In the genomic region with DNA sequence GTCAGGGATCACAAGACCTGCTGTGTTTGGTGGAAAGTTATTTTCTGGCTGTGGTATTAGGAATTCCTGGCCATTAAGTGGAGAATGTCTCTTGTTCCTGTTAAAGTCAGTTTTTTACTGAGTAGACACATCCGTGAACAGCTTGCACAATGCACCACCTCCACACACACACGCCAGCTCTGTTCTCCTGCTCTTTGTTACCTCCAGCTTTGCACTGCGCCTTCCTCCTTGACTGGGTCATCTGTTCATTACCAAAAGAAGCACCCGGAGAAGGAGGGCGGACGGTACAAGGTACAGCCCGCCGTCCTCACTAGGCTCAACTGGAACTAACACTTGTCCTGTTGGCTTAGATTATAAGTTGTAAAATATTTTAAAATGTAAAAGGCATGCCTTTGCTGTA, we compare ENCODE assay signal across 15 mouse cellular contexts. TPM values are rescaled to one million over a fixed set of nuclear protein-coding genes. Genes with fewer than 3 reads are reported as not detected.
A peak's percentile ranks its signal among the peaks of the same experiment; 100 is the strongest.
DNase-seq lines count a peak whose midpoint lies in the region; ATAC-seq lines count a peak whose summit lies in the region.
"Had no signal": no experiment of that assay in that cellular context is flagged by ENCODE, and none has a peak within 500 bp of the region (broad histone marks: within the 10 kb centered on the region; RNA-seq: fewer than 3 reads in every experiment).

No protein-coding gene starts in this region.

- no peaks in the 10 kb centered on the region for H3K9me3 ChIP-seq in heart, embryonic 12.5 days (replicated peaks)
- H3K9me3 ChIP-seq in intestine, embryonic 15.5 days: no peaks in the 10 kb centered on the region
- no peaks in the 10 kb centered on the region for H3K9me3 ChIP-seq in intestine, embryonic 16.5 days (ENCODE audit: control insufficient read depth, low read length)
- H3K9me3 ChIP-seq: embryonic facial prominence, embryonic 12.5 days; forebrain, embryonic 10.5 days; liver, embryonic 12.5 days; megakaryocyte, embryonic 14.5 days had no signal

- H3K36me3 ChIP-seq in heart, embryonic 12.5 days: no peaks in the 10 kb centered on the region
- H3K36me3 ChIP-seq in intestine, embryonic 15.5 days: no peaks in the 10 kb centered on the region
- H3K36me3 ChIP-seq in intestine, embryonic 16.5 days (ENCODE audit: control insufficient read depth, insufficient read depth, low read length): no peaks in the 10 kb centered on the region
- H3K36me3 ChIP-seq: embryonic facial prominence, embryonic 12.5 days; liver, embryonic 12.5 days had no signal

- WGBS in heart, embryonic 12.5 days: 79% methylated on average over 8 of the region's 8 CpGs
- WGBS in intestine, embryonic 15.5 days: 70% methylated on average over 8 of the region's 8 CpGs
- 73% methylated on average over 8 of the region's 8 CpGs for WGBS in intestine, embryonic 16.5 days

- no peak overlapping the region for H3K4me3 ChIP-seq in heart, embryonic 12.5 days
- no peak overlapping the region for H3K4me3 ChIP-seq in intestine, embryonic 15.5 days (replicated peaks)
- H3K4me3 ChIP-seq in intestine, embryonic 16.5 days (ENCODE audit: low read length): no peak overlapping the region
- H3K4me3 ChIP-seq: embryonic facial prominence, embryonic 12.5 days; forebrain, embryonic 10.5 days; liver, embryonic 12.5 days; megakaryocyte, embryonic 14.5 days had no signal

- H3K4me1 ChIP-seq in heart, embryonic 12.5 days (replicated peaks): peaks cover 61% of the 10 kb centered on the region
- peaks cover 11% of the 10 kb centered on the region for H3K4me1 ChIP-seq in intestine, embryonic 15.5 days (replicated peaks)
- peaks cover 8% of the 10 kb centered on the region for H3K4me1 ChIP-seq in intestine, embryonic 16.5 days (ENCODE audit: control insufficient read depth, insufficient read depth, low read length)
- H3K4me1 ChIP-seq: liver, embryonic 12.5 days had no signal

- no peak for ATAC-seq in heart, embryonic 12.5 days (ENCODE audit: insufficient number of reproducible peaks, low FRiP score)
- peak; percentile 48; the same call in 1 of the 2 replicates for ATAC-seq in intestine, embryonic 15.5 days
- no peak for ATAC-seq in intestine, embryonic 16.5 days
- ATAC-seq: liver, embryonic 12.5 days had no signal

- H3K27me3 ChIP-seq in heart, embryonic 12.5 days (replicated peaks): no peaks in the 10 kb centered on the region
- no peaks in the 10 kb centered on the region for H3K27me3 ChIP-seq in intestine, embryonic 15.5 days (replicated peaks)
- no peaks in the 10 kb centered on the region for H3K27me3 ChIP-seq in intestine, embryonic 16.5 days (replicated peaks; ENCODE audit: control insufficient read depth, insufficient read depth, low read length)
- H3K27me3 ChIP-seq: embryonic facial prominence, embryonic 12.5 days; liver, embryonic 12.5 days had no signal

- H3K9ac ChIP-seq in heart, embryonic 12.5 days: no peak overlapping the region
- no peak overlapping the region for H3K9ac ChIP-seq in intestine, embryonic 15.5 days
- no peak overlapping the region for H3K9ac ChIP-seq in intestine, embryonic 16.5 days (ENCODE audit: low read depth, low read length)
- H3K9ac ChIP-seq: embryonic facial prominence, embryonic 12.5 days; liver, embryonic 12.5 days had no signal

- H3K4me2 ChIP-seq in heart, embryonic 12.5 days: no peak overlapping the region
- H3K4me2 ChIP-seq in intestine, embryonic 15.5 days (replicated peaks): no peak overlapping the region
- no peak overlapping the region for H3K4me2 ChIP-seq in intestine, embryonic 16.5 days (ENCODE audit: low read depth, low read length)
- H3K4me2 ChIP-seq: embryonic facial prominence, embryonic 12.5 days; liver, embryonic 12.5 days had no signal

- intact Hi-C loops in heart, postnatal 25 days (cut with DNase I): no loop called here

- no peak for DNase-seq in heart, postnatal 25 days (ENCODE audit: low spot score)
- DNase-seq in R1 (ENCODE audit: low read depth, low spot score): peak; percentile 17
- DNase-seq in kidney, postnatal 10 days: peak; percentile 54
- no peak for DNase-seq in embryo, embryonic 9.5 days (ENCODE audit: extremely low spot score)
- no peak for DNase-seq in cerebellum, adult 11-12 months
- DNase-seq: adrenal gland, adult 2 months; right cerebral cortex, postnatal 25 days had no signal

- H3K27ac ChIP-seq in heart, embryonic 12.5 days (ENCODE audit: poor library complexity, severe bottlenecking): peak overlapping the region; percentile 97
- H3K27ac ChIP-seq in intestine, embryonic 15.5 days: no peak overlapping the region
- H3K27ac ChIP-seq in intestine, embryonic 16.5 days (ENCODE audit: low read length): no peak overlapping the region
- H3K27ac ChIP-seq: embryonic facial prominence, embryonic 12.5 days; kidney, postnatal 0 days; liver, embryonic 12.5 days had no signal

RNA-seq across cellular contexts. Expression of gene Ift43, which starts 20.3 kb away (rescaled TPM):
- polyA plus RNA-seq in heart, embryonic 12.5 days (2016; fragmentation: Nextera tagmentation; extraction: Ambion mirVana): 113 and 118 TPM in 2 replicates
- 10 to 100 TPM; 23.0 to 24.5 TPM for total RNA-seq in heart, postnatal 25 days (2021)
- 69.2 and 73.7 TPM in 2 replicates for polyA plus RNA-seq in intestine, embryonic 15.5 days (2015; fragmentation: Nextera tagmentation; extraction: Ambion mirVana)
- 65.0 and 66.7 TPM in 2 replicates for polyA plus RNA-seq in intestine, embryonic 16.5 days (2015; fragmentation: Nextera tagmentation; extraction: Ambion mirVana)

RNA-seq across cellular contexts. Expression of gene Tgfb3, which starts 23.8 kb away (rescaled TPM):
- 24.2 and 24.5 TPM in 2 replicates for polyA plus RNA-seq in heart, embryonic 12.5 days (2016; fragmentation: Nextera tagmentation; extraction: Ambion mirVana)
- 10 to 100 TPM; 14.8 to 16.5 TPM for total RNA-seq in heart, postnatal 25 days (2021)
- polyA plus RNA-seq in intestine, embryonic 15.5 days (2015; fragmentation: Nextera tagmentation; extraction: Ambion mirVana): 22.8 and 23.4 TPM in 2 replicates
- 19.0 and 20.6 TPM in 2 replicates for polyA plus RNA-seq in intestine, embryonic 16.5 days (2015; fragmentation: Nextera tagmentation; extraction: Ambion mirVana)

Comparison
In these comparisons a context has a peak if more than half of its experiments do, and no peak if none do; other contexts are left out.
1. DNase-seq: peak in R1 (single experiment) and kidney, postnatal 10 days (single experiment); none in heart, postnatal 25 days (single experiment), embryo, embryonic 9.5 days (single experiment) and cerebellum, adult 11-12 months (single experiment).